Mouse (Mus musculus) CH12.LX (cell line): ENCODE results near the gene Cecr2. TPM values are rescaled to one million over a fixed set of nuclear protein-coding genes. Genes with fewer than 3 reads are reported as not detected.
A peak's percentile ranks its signal among the peaks of the same experiment; 100 is the strongest.
"Not testable (repeated sequence)": the region's sequence is repeated elsewhere in the genome, so short reads cannot be mapped to it uniquely, and the experiment has no call there.

Source experiments
- DNase-seq: peaks from one replicate; pipeline ENCODE4 v3.0.0-alpha.2; 2013; ENCODE audit errors: extremely low read depth
- H3K27ac ChIP-seq: 2 replicates; pipeline ENCODE4 v1.5.1; 2012; ENCODE audit warnings: low read depth, mild to moderate bottlenecking, control low read depth, moderate library complexity; ENCODE audit not compliant: insufficient read depth
- H3K27me3 ChIP-seq: replicated peaks from 2 replicates; pipeline ENCODE3; 2012; ENCODE audit warnings: inconsistent platforms
- H3K36me3 ChIP-seq, 2 experiments: replicated peaks in 1 of 2; 2 replicates each; pipeline versions ENCODE3 to v1.6.1; 2012; ENCODE audit warnings: inconsistent platforms in 1 of 2, low read length in 1 of 2, mild to moderate bottlenecking in 1 of 2, mixed read lengths in 1 of 2, moderate library complexity in 1 of 2; ENCODE audit not compliant: control insufficient read depth in 1 of 2, insufficient read depth in 1 of 2
- H3K4me1 ChIP-seq, 2 experiments: 2 replicates each; pipeline ENCODE4 v1.6.1; 2012; ENCODE audit warnings: inconsistent platforms in 1 of 2, moderate library complexity in 1 of 2; ENCODE audit not compliant: insufficient read depth in 2 of 2, control insufficient read depth in 1 of 2
- H3K4me2 ChIP-seq: 2 replicates; pipeline ENCODE4 v1.6.1; 2012; ENCODE audit warnings: low read depth, mild to moderate bottlenecking, control low read depth; ENCODE audit not compliant: poor library complexity, insufficient read depth, severe bottlenecking
- H3K4me3 ChIP-seq, 3 experiments: fragments of 150-350 bp in 1 of 3; sonication (generic) in 1 of 3; replicated peaks in 1 of 3; 2 replicates each; pipeline versions ENCODE3 to v1.5.1; 2011 to 2012; ENCODE audit warnings: low read depth in 2 of 3, low read length in 2 of 3, mild to moderate bottlenecking in 2 of 3, moderate library complexity in 2 of 3, control low read depth in 1 of 3, improper control_type of control experiment in 1 of 3, inconsistent platforms in 1 of 3, mixed read lengths in 1 of 3; ENCODE audit not compliant: poor library complexity in 1 of 3
- H3K79me2 ChIP-seq: replicated peaks from 2 replicates; pipeline ENCODE4 v1.6.1; 2012; ENCODE audit warnings: mild to moderate bottlenecking, moderate library complexity; ENCODE audit not compliant: control insufficient read depth, poor library complexity, insufficient read depth, severe bottlenecking; ENCODE audit errors: extremely low read depth
- H3K9ac ChIP-seq: 2 replicates; pipeline ENCODE4 v1.6.1; 2012; ENCODE audit warnings: low read depth, mild to moderate bottlenecking, control low read depth, moderate library complexity; ENCODE audit not compliant: insufficient read depth
- H3K9me3 ChIP-seq: replicated peaks from 2 replicates; pipeline ENCODE3; 2012; ENCODE audit warnings: low read length, inconsistent platforms, mixed read lengths
- CHD1 ChIP-seq: IDR thresholded peaks from 2 replicates; pipeline ENCODE4 v1.6.1; 2012; ENCODE audit warnings: low read depth, low read length, improper control_type of control experiment, inconsistent platforms
- CHD2 ChIP-seq: IDR thresholded peaks from 2 replicates; pipeline ENCODE4 v1.6.1; 2011; ENCODE audit warnings: low read length, improper control_type of control experiment
- CTCF ChIP-seq, 2 experiments: IDR thresholded peaks in 1 of 2; conservative IDR thresholded peaks in 1 of 2; 2 replicates each; pipeline ENCODE4 v1.5.1; 2011 to 2012; ENCODE audit warnings: low read depth in 2 of 2, low read length in 2 of 2, improper control_type of control experiment in 1 of 2, inconsistent platforms in 1 of 2, mild to moderate bottlenecking in 1 of 2, moderate library complexity in 1 of 2
- E2F4 ChIP-seq: IDR thresholded peaks from 2 replicates; pipeline ENCODE4 v1.6.1; 2011; ENCODE audit warnings: low read depth, low read length, improper control_type of control experiment; ENCODE audit not compliant: insufficient replicate concordance
- ELF1 ChIP-seq: IDR thresholded peaks from 2 replicates; pipeline ENCODE4 v1.6.1; 2014; ENCODE audit warnings: low read depth, mild to moderate bottlenecking, inconsistent platforms, low read length, improper control_type of control experiment
- GABPA ChIP-seq: IDR thresholded peaks from 2 replicates; pipeline ENCODE4 v1.6.1; 2012; ENCODE audit warnings: low read depth, low read length, improper control_type of control experiment, inconsistent platforms; ENCODE audit not compliant: insufficient replicate concordance
- IRF4 ChIP-seq: IDR thresholded peaks from 2 replicates; pipeline ENCODE4 v1.6.1; 2014; ENCODE audit warnings: low read depth, mild to moderate bottlenecking, inconsistent platforms, low read length, improper control_type of control experiment
- JUN ChIP-seq: IDR thresholded peaks from 2 replicates; pipeline ENCODE4 v1.6.1; 2011; ENCODE audit warnings: low read depth, mild to moderate bottlenecking, low read length, improper control_type of control experiment, moderate library complexity; ENCODE audit not compliant: insufficient read depth
- JUND ChIP-seq: conservative IDR thresholded peaks from 2 replicates; pipeline ENCODE4 v1.6.1; 2011; ENCODE audit warnings: low read depth, low read length, improper control_type of control experiment
- MAFK ChIP-seq: IDR thresholded peaks from 2 replicates; pipeline ENCODE4 v1.6.1; 2011; ENCODE audit warnings: low read length, improper control_type of control experiment; ENCODE audit not compliant: insufficient replicate concordance
- MAZ ChIP-seq: IDR thresholded peaks from 2 replicates; pipeline ENCODE4 v1.6.1; 2012; ENCODE audit warnings: low read depth, mild to moderate bottlenecking, inconsistent platforms, low read length, improper control_type of control experiment, moderate library complexity
- MXI1 ChIP-seq: IDR thresholded peaks from 2 replicates; pipeline ENCODE4 v1.6.1; 2011; ENCODE audit warnings: mild to moderate bottlenecking, low read depth, low read length, improper control_type of control experiment
- MYC ChIP-seq: IDR thresholded peaks from 2 replicates; pipeline ENCODE4 v1.6.1; 2011; ENCODE audit warnings: low read depth, mild to moderate bottlenecking, improper control_type of control experiment, low read length
- NELFE ChIP-seq: IDR thresholded peaks from 2 replicates; pipeline ENCODE4 v1.6.1; 2011; ENCODE audit warnings: low read depth, low read length, improper control_type of control experiment
- POLR2A ChIP-seq: IDR thresholded peaks from 2 replicates; pipeline ENCODE4 v1.6.1; 2011; ENCODE audit warnings: low read depth, mild to moderate bottlenecking, improper control_type of control experiment, low read length
- RAD21 ChIP-seq: IDR thresholded peaks from 2 replicates; pipeline ENCODE4 v1.6.1; 2011; ENCODE audit warnings: low read depth, mild to moderate bottlenecking, low read length, improper control_type of control experiment, moderate library complexity
- RCOR1 ChIP-seq: conservative IDR thresholded peaks from 2 replicates; pipeline ENCODE4 v1.6.1; 2012; ENCODE audit warnings: low read depth, mild to moderate bottlenecking, inconsistent platforms, low read length, improper control_type of control experiment
- SIN3A ChIP-seq: IDR thresholded peaks from 2 replicates; pipeline ENCODE4 v1.6.1; 2012; ENCODE audit warnings: low read length, improper control_type of control experiment, inconsistent platforms
- SMC3 ChIP-seq: IDR thresholded peaks from 2 replicates; pipeline ENCODE4 v1.6.1; 2011; ENCODE audit warnings: low read depth, low read length, improper control_type of control experiment
- TBP ChIP-seq: conservative IDR thresholded peaks from 2 replicates; pipeline ENCODE4 v1.6.1; 2011; ENCODE audit warnings: low read depth, low read length, improper control_type of control experiment
- TCF12 ChIP-seq: IDR thresholded peaks from 2 replicates; pipeline ENCODE4 v1.6.1; 2014; ENCODE audit warnings: low read depth, mild to moderate bottlenecking, inconsistent platforms, low read length, improper control_type of control experiment
- UBTF ChIP-seq: IDR thresholded peaks from 2 replicates; pipeline ENCODE4 v1.6.1; 2012; ENCODE audit warnings: low read depth, mild to moderate bottlenecking, inconsistent platforms, low read length, improper control_type of control experiment, moderate library complexity
- USF1 ChIP-seq: IDR thresholded peaks from 2 replicates; pipeline ENCODE4 v1.6.1; 2014; ENCODE audit warnings: low read depth, mild to moderate bottlenecking, inconsistent platforms, low read length, improper control_type of control experiment
- USF2 ChIP-seq: conservative IDR thresholded peaks from 2 replicates; pipeline ENCODE4 v1.6.1; 2011; ENCODE audit warnings: low read depth, low read length, improper control_type of control experiment
- ZKSCAN1 ChIP-seq: IDR thresholded peaks from 2 replicates; pipeline ENCODE4 v1.6.1; 2012; ENCODE audit warnings: low read depth, inconsistent platforms, low read length, improper control_type of control experiment, borderline replicate concordance
- dilution Hi-C: fragments of 300-500 bp; cut with MboI; formaldehyde crosslinking; loops from 2 replicates; pipeline ENCODE4 v1.14.3; 2020; ENCODE audit warnings: low sequenced_read_pairs; ENCODE audit not compliant: extremely low pct_unique_long_range_greater_than_20kb, extremely low pct_ligation_motif_present
- in situ Hi-C: fragments of 300-500 bp; cut with MboI; formaldehyde crosslinking; loops from 3 replicates; pipeline ENCODE4 v1.14.3; 2019; ENCODE audit warnings: low sequenced_read_pairs, low pct_ligation_motif_present, low pct_unique_long_range_greater_than_20kb, mixed read lengths
- polyA plus RNA-seq: library from polyadenylated mRNA; unstranded; fragments of >175 nt; gene quantifications from 2 replicates; pipeline ENCODE4 v1.2.1, GENCODE M21; 2012; ENCODE audit warnings: low read depth; ENCODE audit not compliant: insufficient read length
- total RNA-seq, 2 experiments: library from RNA; depleted of rRNA; stranded (reverse); fragments of 300-350 nt in 1 of 2; fragments of >200 nt in 1 of 2; gene quantifications; 2 replicates each; pipeline ENCODE4 v1.2.3; 2012 to 2014

The Cecr2 gene
- total and polyA plus RNA-seq, 3 experiments = 6.6 to 15.0 (median 12.5) TPM

DNA sequence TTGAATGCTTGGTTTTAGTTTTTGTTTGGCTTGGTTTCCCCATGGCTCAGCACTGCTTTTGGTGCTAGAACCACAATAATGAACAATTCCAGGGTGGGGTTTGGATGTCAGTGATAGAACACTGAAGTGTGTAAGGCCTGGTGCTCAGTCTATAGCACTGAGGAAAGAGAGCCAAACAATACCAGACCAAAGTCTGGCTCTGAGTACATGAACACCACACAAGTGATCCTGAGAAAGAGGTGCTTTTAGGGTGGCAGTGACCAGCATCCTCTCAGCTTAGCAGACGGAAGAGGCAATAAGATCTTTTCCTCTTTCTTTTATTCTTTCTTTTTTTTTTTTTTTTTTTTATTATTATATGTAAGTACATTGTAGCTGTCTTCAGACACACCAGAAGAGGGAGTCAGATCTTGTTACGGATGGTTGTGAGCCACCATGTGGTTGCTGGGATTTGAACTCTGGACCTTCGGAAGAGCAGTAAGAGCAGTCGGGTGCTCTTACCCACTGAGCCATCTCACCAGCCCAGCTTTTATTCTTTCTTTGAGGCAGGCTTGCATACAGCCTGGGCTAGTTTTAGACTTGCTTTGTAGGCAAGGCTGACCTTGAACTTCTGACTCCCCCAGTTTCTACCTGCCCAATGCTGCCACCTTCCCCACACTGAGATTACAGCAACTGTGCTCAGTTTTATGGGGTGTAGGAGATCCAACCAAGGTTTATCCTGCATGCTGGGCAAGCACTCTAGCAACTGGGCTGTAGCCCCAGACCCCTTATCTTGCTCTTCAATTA, 18.7 kb upstream of the Cecr2 start:
- H3K27me3 ChIP-seq, H3K4me2 ChIP-seq, H3K4me3 ChIP-seq, H3K36me3 ChIP-seq, in situ Hi-C loops, H3K9ac ChIP-seq, H3K9me3 ChIP-seq, H3K79me2 ChIP-seq, dilution Hi-C loops, DNase-seq, H3K27ac ChIP-seq: not testable (repeated sequence)
- H3K4me1 ChIP-seq = peaks cover 2 to 16% of the 10 kb centered on the region in 2 experiments; a peak in 2 of 4 replicates
- TF ChIP-seq TBP = peak; percentile 68; the same call in 1 of the 2 replicates
- peak in 1 of 2 experiments; percentile 44; a peak in 2 of 4 replicates for TF ChIP-seq CTCF (conservative IDR thresholded peaks at IDR 0.05 in 1 of 2, IDR thresholded peaks at IDR 0.05 in 1 of 2; ENCODE audit: low read depth in 2 of 2, low read length in 2 of 2)
- peak; percentile 28; the same call in 1 of the 2 replicates for TF ChIP-seq SMC3
- TF ChIP-seq RAD21 = peak; percentile 38

DNA sequence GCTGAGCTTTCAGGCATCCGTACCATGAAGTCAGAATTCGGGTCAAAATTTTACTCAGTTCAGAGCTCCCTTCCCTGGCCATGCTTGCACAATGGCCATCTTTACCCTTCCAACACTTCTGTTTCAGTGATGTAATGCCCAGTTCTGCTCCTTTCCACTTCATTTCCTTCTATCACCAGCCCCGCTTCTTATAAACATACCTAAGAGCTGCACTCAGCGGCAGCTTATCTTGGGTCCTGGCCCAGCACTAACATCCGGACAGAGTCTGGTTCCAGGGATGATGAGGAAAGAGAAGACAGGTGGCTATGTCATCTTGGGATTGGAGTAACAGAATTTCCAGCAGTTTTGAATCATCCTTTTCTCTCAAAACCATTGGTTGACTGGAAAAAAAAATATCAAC, 18.0 kb upstream of the Cecr2 start:
- in situ Hi-C loops = no loop called here
- Histone ChIP-seq H3K27ac (no peak overlapping the region), H3K4me2 (no peak overlapping the region), H3K9me3 (no peaks in the 10 kb centered on the region), H3K27me3 (no peaks in the 10 kb centered on the region), H3K4me3 (no peak overlapping the region), H3K9ac (no peak overlapping the region), H3K36me3 (no peaks in the 10 kb centered on the region), H3K4me1 (peaks cover 2 to 16% of the 10 kb centered on the region in 2 experiments; a peak in 2 of 4 replicates), H3K79me2 (no peaks in the 10 kb centered on the region)
- TF ChIP-seq CHD1 (no peak), NELFE (no peak), IRF4 (no peak), E2F4 (no peak), POLR2A (no peak), JUND (no peak), RCOR1 (no peak), TBP (no peak), RAD21 (no peak)
- dilution Hi-C loops = no loop called here
- DNase-seq = no peak

DNA sequence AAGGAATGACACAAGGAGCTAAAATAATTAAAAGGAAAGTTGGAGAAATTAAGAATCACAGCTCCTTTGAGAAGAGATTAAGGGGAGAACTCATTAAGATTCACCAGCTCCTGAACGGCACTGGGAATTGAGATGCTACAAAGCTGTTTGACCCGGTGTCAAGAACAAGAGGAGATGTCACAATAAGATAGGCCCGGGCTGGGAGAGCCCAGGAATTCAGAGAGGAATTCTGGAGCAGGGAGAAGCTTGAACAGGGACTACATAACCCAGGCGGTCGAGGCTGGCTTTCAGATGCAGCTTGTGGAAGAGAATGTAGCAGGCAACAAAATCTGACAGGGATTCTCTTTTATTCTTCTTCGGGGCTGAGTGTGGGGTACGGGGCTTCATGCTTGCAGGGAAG, 13.5 kb upstream of the Cecr2 start:
- no peaks in the 10 kb centered on the region for H3K9me3 ChIP-seq
- no peaks in the 10 kb centered on the region for H3K27me3 ChIP-seq
- no peak overlapping the region for H3K4me3 ChIP-seq
- H3K79me2 ChIP-seq = no peaks in the 10 kb centered on the region
- H3K9ac ChIP-seq = no peak overlapping the region
- dilution Hi-C loops (no loop called here), in situ Hi-C loops (no loop called here)
- peaks cover 2 to 15% of the 10 kb centered on the region in 2 experiments; a peak in 2 of 4 replicates for H3K4me1 ChIP-seq
- no peak overlapping the region for H3K27ac ChIP-seq
- DNase-seq = no peak
- H3K36me3 ChIP-seq = no peaks in the 10 kb centered on the region
- no peak overlapping the region for H3K4me2 ChIP-seq
- TF ChIP-seq JUND (no peak), MAFK (no peak), UBTF (no peak), ELF1 (no peak), RCOR1 (no peak), MAZ (no peak), MYC (no peak), CHD2 (no peak), MXI1 (no peak), SIN3A (no peak), TCF12 (no peak), USF2 (no peak), USF1 (no peak), JUN (no peak), ZKSCAN1 (no peak), GABPA (no peak)
